Mouse (Mus musculus): ENCODE results near the gene Rassf2. TPM values are rescaled to one million over a fixed set of nuclear protein-coding genes. Genes with fewer than 3 reads are reported as not detected.

Rassf2 gene
- polyA plus RNA-seq, 1 experiment = 35.7 TPM

DNA sequence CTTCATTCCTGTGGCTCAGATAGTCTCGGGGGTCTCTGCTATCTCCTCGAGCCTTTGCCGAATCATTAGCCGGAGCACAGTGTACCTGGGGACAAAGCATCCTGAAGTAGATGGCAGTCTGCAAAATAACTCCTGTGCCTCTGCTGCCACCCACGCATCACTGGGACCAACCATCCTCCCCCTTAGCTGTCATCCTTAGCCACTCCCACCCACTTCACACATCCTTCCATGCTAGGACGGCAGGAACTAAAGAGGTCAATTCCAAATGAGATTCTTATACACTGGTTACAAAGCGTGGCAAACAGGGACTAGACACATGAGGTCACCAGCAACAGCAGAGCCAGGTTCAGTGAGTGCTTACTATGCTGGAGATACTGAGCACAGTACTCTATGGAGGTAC, 33.7 kb downstream of the Rassf2 start:
- H3K4me3 ChIP-seq (replicated peaks; ENCODE audit: control insufficient read depth, low read depth, low read length) = no peak overlapping the region
- no peak overlapping the region for H3K27ac ChIP-seq (ENCODE audit: control insufficient read depth, insufficient read depth, low read depth, low read length, poor library complexity)
- 74% methylated on average over 7 of the region's 7 CpGs for WGBS
- TF ChIP-seq POLR2A (IDR thresholded peaks at IDR 0.05; ENCODE audit: borderline replicate concordance, control insufficient read depth, low read depth, low read length) = no peak
- TF ChIP-seq CTCF (IDR thresholded peaks at IDR 0.05; ENCODE audit: control insufficient read depth, insufficient read depth, low read length) = no peak
- H3K4me1 ChIP-seq (ENCODE audit: control insufficient read depth, insufficient read depth, low read length) = peaks cover 4% of the 10 kb centered on the region; the same call in 1 of the 2 replicates

DNA sequence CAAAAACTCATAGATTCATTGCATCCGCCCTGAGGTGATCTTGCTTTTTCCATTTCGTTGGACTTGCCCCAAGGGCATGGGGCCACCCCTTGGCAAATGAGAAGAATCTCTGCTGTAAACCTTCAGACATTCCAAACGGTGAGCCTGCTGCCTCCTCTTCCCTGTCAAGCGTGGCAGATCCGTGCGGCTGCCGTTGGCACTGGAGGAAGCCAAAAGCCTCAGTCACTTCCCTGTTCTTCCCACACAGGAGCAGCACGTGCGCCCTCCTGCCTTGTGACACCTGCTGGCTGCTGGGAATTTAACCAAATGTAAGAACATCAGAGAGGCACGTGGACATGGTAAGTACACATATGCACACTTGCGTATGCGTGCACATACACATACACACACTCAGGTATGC, 34.3 kb downstream of the Rassf2 start:
- WGBS = 36% methylated on average over 12 of the region's 12 CpGs
- TF ChIP-seq CTCF (IDR thresholded peaks at IDR 0.05; ENCODE audit: control insufficient read depth, insufficient read depth, low read length) (no peak), POLR2A (IDR thresholded peaks at IDR 0.05; ENCODE audit: borderline replicate concordance, control insufficient read depth, low read depth, low read length) (no peak)
- Histone ChIP-seq H3K4me3 (replicated peaks; ENCODE audit: control insufficient read depth, low read depth, low read length) (no peak overlapping the region), H3K27ac (ENCODE audit: control insufficient read depth, insufficient read depth, low read depth, low read length, poor library complexity) (no peak overlapping the region), H3K4me1 (ENCODE audit: control insufficient read depth, insufficient read depth, low read length) (peaks cover 4% of the 10 kb centered on the region; the same call in 1 of the 2 replicates)

DNA sequence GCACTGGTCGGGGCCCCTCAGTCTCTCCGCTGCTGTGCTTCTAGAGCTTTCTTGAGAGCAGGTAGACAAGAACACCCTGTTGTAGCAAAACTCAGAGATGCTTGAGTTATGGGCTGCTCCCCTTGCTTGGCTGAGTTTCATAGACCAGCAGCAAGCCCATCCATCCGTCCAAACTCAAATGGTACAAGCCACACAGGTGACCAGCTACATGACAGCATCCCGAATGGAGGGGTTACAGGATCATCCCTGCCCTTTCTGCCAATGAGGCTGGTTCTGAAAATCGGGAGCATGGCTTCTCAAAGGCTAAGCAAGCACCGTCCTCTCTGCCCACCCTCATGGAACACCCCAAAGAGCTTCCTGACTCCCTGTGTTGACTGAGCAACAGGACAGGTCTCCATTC, 35.1 kb downstream of the Rassf2 start:
- TF ChIP-seq CTCF (IDR thresholded peaks at IDR 0.05; ENCODE audit: control insufficient read depth, insufficient read depth, low read length) = no peak
- TF ChIP-seq POLR2A (IDR thresholded peaks at IDR 0.05; ENCODE audit: borderline replicate concordance, control insufficient read depth, low read depth, low read length) = no peak
- H3K4me1 ChIP-seq (ENCODE audit: control insufficient read depth, insufficient read depth, low read length) = peaks cover 4% of the 10 kb centered on the region; the same call in 1 of the 2 replicates
- WGBS = 85% methylated on average over 6 of the region's 6 CpGs
- no peak overlapping the region for H3K4me3 ChIP-seq (replicated peaks; ENCODE audit: control insufficient read depth, low read depth, low read length)
- no peak overlapping the region for H3K27ac ChIP-seq (ENCODE audit: control insufficient read depth, insufficient read depth, low read depth, low read length, poor library complexity)

DNA sequence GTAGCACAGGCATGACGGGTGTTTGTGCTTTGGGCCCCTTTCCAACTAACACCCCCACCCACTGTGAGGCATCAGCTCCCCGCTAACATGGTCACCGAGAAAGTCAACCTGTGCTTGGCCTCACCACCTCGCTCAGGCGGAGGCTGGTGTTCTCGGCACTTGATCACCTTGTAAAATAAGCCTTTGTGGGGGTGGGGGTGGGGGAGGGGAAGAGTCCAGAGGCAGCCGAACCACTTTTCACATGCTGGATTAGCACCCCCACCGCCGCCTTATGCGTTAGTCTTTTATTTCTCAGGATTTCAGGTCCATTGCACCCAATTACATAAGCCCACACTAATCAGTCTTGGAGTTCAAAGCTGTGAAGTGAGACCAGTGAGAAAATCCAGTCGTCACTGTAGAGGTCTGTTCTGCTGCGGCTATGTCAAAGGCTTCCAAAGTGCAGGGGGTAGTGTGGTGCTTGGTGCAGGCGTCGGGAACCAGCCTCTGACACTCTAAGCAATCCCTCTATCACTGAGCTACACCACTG, 36.4 kb downstream of the Rassf2 start:
- WGBS = 71% methylated on average over 14 of the region's 14 CpGs
- peaks cover 4% of the 10 kb centered on the region; the same call in 1 of the 2 replicates for H3K4me1 ChIP-seq (ENCODE audit: control insufficient read depth, insufficient read depth, low read length)

DNA sequence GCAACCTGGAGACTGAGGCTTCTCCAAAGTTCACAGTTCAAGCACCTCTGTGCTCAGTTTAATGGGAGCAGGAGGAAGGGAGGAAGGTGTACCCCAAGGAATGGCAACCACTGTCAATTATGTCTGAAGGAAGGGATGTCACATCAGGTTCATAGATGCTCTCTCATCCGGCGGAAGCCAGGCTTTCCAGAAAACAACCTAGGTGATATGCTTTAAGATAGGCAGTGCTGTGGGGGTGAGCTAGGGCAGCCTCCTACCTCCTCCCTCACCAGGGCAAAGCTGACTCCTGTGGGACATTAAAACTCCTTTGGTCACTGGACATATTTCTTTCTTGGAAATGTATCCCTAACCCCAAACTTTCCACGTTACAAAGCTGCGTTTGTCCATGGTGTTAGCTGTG, 36.9 kb downstream of the Rassf2 start:
- Histone ChIP-seq H3K4me3 (replicated peaks; ENCODE audit: control insufficient read depth, low read depth, low read length) (no peak overlapping the region), H3K27ac (ENCODE audit: control insufficient read depth, insufficient read depth, low read depth, low read length, poor library complexity) (no peak overlapping the region), H3K4me1 (ENCODE audit: control insufficient read depth, insufficient read depth, low read length) (peaks cover 4% of the 10 kb centered on the region; the same call in 1 of the 2 replicates)
- TF ChIP-seq POLR2A (IDR thresholded peaks at IDR 0.05; ENCODE audit: borderline replicate concordance, control insufficient read depth, low read depth, low read length) (no peak), CTCF (IDR thresholded peaks at IDR 0.05; ENCODE audit: control insufficient read depth, insufficient read depth, low read length) (no peak)
- 80% methylated on average over 4 of the region's 4 CpGs for WGBS

More for the DNA sequence above, 36.4 kb downstream of the Rassf2 start:
- Histone ChIP-seq H3K4me3 (replicated peaks; ENCODE audit: control insufficient read depth, low read depth, low read length) (no peak overlapping the region), H3K27ac (ENCODE audit: control insufficient read depth, insufficient read depth, low read depth, low read length, poor library complexity) (no peak overlapping the region)
- no peak for TF ChIP-seq POLR2A (IDR thresholded peaks at IDR 0.05; ENCODE audit: borderline replicate concordance, control insufficient read depth, low read depth, low read length)
- no peak for TF ChIP-seq CTCF (IDR thresholded peaks at IDR 0.05; ENCODE audit: control insufficient read depth, insufficient read depth, low read length)

DNA sequence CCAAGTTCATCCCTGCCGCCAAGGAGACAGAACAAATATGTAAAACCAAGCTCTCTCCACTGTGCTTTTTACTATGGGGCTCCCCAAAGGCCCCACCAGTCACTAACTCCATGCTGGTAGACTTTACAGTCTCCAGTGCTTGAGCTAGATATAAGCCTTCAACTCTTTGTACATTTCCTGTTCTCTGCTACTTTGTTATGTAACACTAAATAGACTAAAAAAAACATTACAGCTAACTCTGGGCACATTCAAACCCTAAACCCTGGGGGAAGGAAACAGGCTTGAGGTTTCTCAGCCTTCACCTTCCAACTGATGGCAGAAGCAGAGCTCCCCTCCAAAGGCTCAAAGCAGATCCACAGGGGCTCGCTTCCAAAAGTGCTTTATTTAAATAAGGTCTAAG, 37.6 kb downstream of the Rassf2 start:
- Histone ChIP-seq H3K4me1 (ENCODE audit: control insufficient read depth, insufficient read depth, low read length) (peaks cover 4% of the 10 kb centered on the region; the same call in 1 of the 2 replicates), H3K27ac (ENCODE audit: control insufficient read depth, insufficient read depth, low read depth, low read length, poor library complexity) (peak overlapping the region; percentile 36), H3K4me3 (replicated peaks; ENCODE audit: control insufficient read depth, low read depth, low read length) (no peak overlapping the region)
- TF ChIP-seq CTCF (IDR thresholded peaks at IDR 0.05; ENCODE audit: control insufficient read depth, insufficient read depth, low read length) (no peak), POLR2A (IDR thresholded peaks at IDR 0.05; ENCODE audit: borderline replicate concordance, control insufficient read depth, low read depth, low read length) (no peak)
- 12% methylated on average over 2 of the region's 2 CpGs for WGBS

DNA sequence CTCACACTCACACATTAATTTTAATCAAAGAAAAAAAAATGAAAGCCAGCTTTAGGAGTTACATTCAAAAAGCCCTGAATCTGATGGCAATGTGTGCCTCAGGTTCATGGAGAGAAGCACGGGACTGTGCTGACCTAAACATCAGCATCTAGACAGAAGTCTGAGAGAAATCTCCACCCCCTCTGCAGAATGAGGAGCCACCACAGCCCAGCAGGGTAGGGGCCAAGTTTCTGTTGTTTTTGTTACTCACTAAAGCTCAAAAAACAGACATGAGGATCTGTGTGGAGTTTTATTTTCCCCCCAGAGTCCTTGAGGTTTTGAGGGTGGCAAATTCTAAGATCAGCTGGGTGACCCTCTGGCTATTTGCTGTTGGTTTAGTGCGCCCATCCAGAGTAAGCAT, 41.5 kb downstream of the Rassf2 start:
- WGBS = 52% methylated on average over 2 of the region's 2 CpGs

DNA sequence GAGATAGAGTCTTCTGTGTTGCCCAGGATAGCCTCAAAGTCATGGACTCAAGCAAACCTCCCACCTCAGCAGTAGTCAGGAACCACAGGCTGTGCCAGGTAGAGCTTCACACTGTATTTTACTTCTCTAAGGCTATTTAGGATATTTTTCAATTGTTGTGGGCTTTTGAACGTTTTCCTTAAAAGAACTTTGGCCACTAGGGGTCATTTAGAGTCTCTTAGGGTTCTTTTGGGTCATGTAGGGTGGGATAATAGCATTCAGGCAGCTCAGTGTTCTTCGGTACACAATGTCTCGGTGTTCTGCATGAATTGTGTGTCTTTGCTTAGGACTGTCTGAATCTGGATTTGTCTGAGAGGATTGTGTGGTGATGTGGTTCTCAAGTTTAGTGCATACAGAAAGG, 42.1 kb downstream of the Rassf2 start:
- 29% methylated on average over 3 of the region's 3 CpGs for WGBS
- H3K4me3 ChIP-seq (replicated peaks; ENCODE audit: control insufficient read depth, low read depth, low read length) = no peak overlapping the region
- no peak overlapping the region for H3K27ac ChIP-seq (ENCODE audit: control insufficient read depth, insufficient read depth, low read depth, low read length, poor library complexity)
- no peaks in the 10 kb centered on the region; the same call in 1 of the 2 replicates for H3K4me1 ChIP-seq (ENCODE audit: control insufficient read depth, insufficient read depth, low read length)
- no peak for TF ChIP-seq POLR2A (IDR thresholded peaks at IDR 0.05; ENCODE audit: borderline replicate concordance, control insufficient read depth, low read depth, low read length)
- no peak for TF ChIP-seq CTCF (IDR thresholded peaks at IDR 0.05; ENCODE audit: control insufficient read depth, insufficient read depth, low read length)

More for the DNA sequence above, 41.5 kb downstream of the Rassf2 start:
- H3K4me3 ChIP-seq (replicated peaks; ENCODE audit: control insufficient read depth, low read depth, low read length) = no peak overlapping the region
- TF ChIP-seq POLR2A (IDR thresholded peaks at IDR 0.05; ENCODE audit: borderline replicate concordance, control insufficient read depth, low read depth, low read length) = no peak
- TF ChIP-seq CTCF (IDR thresholded peaks at IDR 0.05; ENCODE audit: control insufficient read depth, insufficient read depth, low read length) = no peak
- H3K27ac ChIP-seq (ENCODE audit: control insufficient read depth, insufficient read depth, low read depth, low read length, poor library complexity) = no peak overlapping the region
- peaks cover 4% of the 10 kb centered on the region; the same call in 1 of the 2 replicates for H3K4me1 ChIP-seq (ENCODE audit: control insufficient read depth, insufficient read depth, low read length)

Data from bone marrow, adult 2 months (tissue).